Comparison of ENCODE assay signal across 9 mouse cellular contexts in genomic region chr10:94549511-94550232, GRCm38 (mm10).
DNase-seq lines count a peak whose midpoint lies in the region; ATAC-seq lines count a peak whose summit lies in the region.
"Had no signal": no experiment of that assay in that cellular context is flagged by ENCODE, and none has a peak within 500 bp of the region (broad histone marks: within the 10 kb centered on the region; RNA-seq: fewer than 3 reads in every experiment).

No protein-coding gene starts in this region.

- no peak overlapping the region for H3K9ac ChIP-seq in heart, embryonic 12.5 days

- peak overlapping the region; percentile 17; the same call in 1 of the 2 replicates for H3K27ac ChIP-seq in heart, embryonic 12.5 days (ENCODE audit: poor library complexity, severe bottlenecking)

- no peak for ATAC-seq in heart, embryonic 12.5 days (ENCODE audit: insufficient number of reproducible peaks, low FRiP score)

- 69% methylated on average over 4 of the region's 4 CpGs for WGBS in heart, embryonic 12.5 days

- no peaks in the 10 kb centered on the region for H3K36me3 ChIP-seq in heart, embryonic 12.5 days

- H3K4me3 ChIP-seq in heart, embryonic 12.5 days, result no peak overlapping the region

- H3K9me3 ChIP-seq in heart, embryonic 12.5 days (replicated peaks), result no peaks in the 10 kb centered on the region; the same call in 1 of the 2 replicates

- H3K4me2 ChIP-seq in heart, embryonic 12.5 days, result no peak overlapping the region

- DNase-seq in layer of hippocampus, adult 11-12 months (ENCODE audit: low spot score), result peak; percentile 68
- DNase-seq in layer of hippocampus, adult 9-10 months (ENCODE audit: low spot score), result no peak
- peak; percentile 79 for DNase-seq in adipocyte (ENCODE audit: low spot score)
- peak; percentile 62 for DNase-seq in lung, postnatal 14 days
- no peak for DNase-seq in B cell, adult 2 months
- no peak for DNase-seq in right cerebral cortex, postnatal 36 days (ENCODE audit: low spot score in 2 of 2)
- no peak for DNase-seq in thymus, postnatal 14 days
- DNase-seq: thymus, adult 2 months had no signal

- peaks cover 46% of the 10 kb centered on the region for H3K4me1 ChIP-seq in heart, embryonic 12.5 days (replicated peaks)

- no peaks in the 10 kb centered on the region for H3K27me3 ChIP-seq in heart, embryonic 12.5 days (replicated peaks)

Comparison
In these comparisons a context has a peak if more than half of its experiments do, and no peak if none do; other contexts are left out.
1. DNase-seq: peak in layer of hippocampus, adult 11-12 months (single experiment), adipocyte (single experiment) and lung, postnatal 14 days (single experiment); none in layer of hippocampus, adult 9-10 months (single experiment), B cell, adult 2 months (0 of 2), right cerebral cortex, postnatal 36 days (0 of 2) and thymus, postnatal 14 days (single experiment).